22 mouse cellular contexts compared by ENCODE assay signal in the genomic region with DNA sequence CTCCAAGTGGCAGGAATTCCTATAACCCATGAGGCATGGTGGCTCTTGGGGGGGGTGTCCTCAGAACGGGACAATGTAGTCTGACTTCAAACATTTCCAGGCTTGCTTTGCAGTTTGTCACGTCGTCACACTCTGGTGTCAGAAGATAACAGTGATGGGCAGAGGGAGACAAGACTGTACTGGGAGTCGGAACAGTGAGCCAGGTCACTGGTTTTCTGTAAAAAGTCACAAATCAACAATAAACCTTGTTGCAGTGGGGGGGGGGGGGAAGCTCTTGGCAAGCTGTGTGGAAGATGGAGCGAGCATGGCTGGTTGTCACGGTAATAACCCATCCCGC. TPM values are rescaled to one million over a fixed set of nuclear protein-coding genes. Genes with fewer than 3 reads are reported as not detected.
A peak's percentile ranks its signal among the peaks of the same experiment; 100 is the strongest.
DNase-seq lines count a peak whose midpoint lies in the region; ATAC-seq and TF ChIP-seq lines count a peak whose summit lies in the region.
"Had no signal": no experiment of that assay in that cellular context is flagged by ENCODE, and none has a peak within 500 bp of the region (broad histone marks: within the 10 kb centered on the region; RNA-seq: fewer than 3 reads in every experiment).

No protein-coding gene starts in this region.

- peak; percentile 70 for TF ChIP-seq EP300 in liver, postnatal 0 days (IDR thresholded peaks at IDR 0.05; ENCODE audit: low read depth)

- no peak overlapping the region for H3K27ac ChIP-seq in hindbrain, embryonic 14.5 days
- H3K27ac ChIP-seq in hindbrain, embryonic 10.5 days, result no peak overlapping the region
- H3K27ac ChIP-seq in liver, postnatal 0 days (ENCODE audit: low read depth), result peak overlapping the region; percentile 65
- H3K27ac ChIP-seq: embryonic facial prominence, embryonic 12.5 days; gastrocnemius, adult 2 months; left cerebral cortex, adult 2 months; midbrain, embryonic 15.5 days had no signal

- H3K9ac ChIP-seq in hindbrain, embryonic 14.5 days, result no peak overlapping the region
- no peak overlapping the region for H3K9ac ChIP-seq in liver, postnatal 0 days (replicated peaks)
- H3K9ac ChIP-seq: embryonic facial prominence, embryonic 12.5 days; midbrain, embryonic 15.5 days had no signal

- no peaks in the 10 kb centered on the region for H3K9me3 ChIP-seq in hindbrain, embryonic 14.5 days (ENCODE audit: control insufficient read depth, low read length)
- no peaks in the 10 kb centered on the region for H3K9me3 ChIP-seq in hindbrain, embryonic 10.5 days
- no peaks in the 10 kb centered on the region for H3K9me3 ChIP-seq in liver, postnatal 0 days (ENCODE audit: low read length)
- H3K9me3 ChIP-seq: embryonic facial prominence, embryonic 12.5 days; midbrain, embryonic 15.5 days had no signal

- H3K27me3 ChIP-seq in hindbrain, embryonic 14.5 days (ENCODE audit: control insufficient read depth, insufficient read depth, low read length), result no peaks in the 10 kb centered on the region
- H3K27me3 ChIP-seq in hindbrain, embryonic 10.5 days (ENCODE audit: insufficient read depth, poor library complexity, severe bottlenecking), result no peaks in the 10 kb centered on the region
- H3K27me3 ChIP-seq in liver, postnatal 0 days (ENCODE audit: insufficient read depth, low read length), result no peaks in the 10 kb centered on the region
- H3K27me3 ChIP-seq: midbrain, embryonic 15.5 days; Patski had no signal

- TF ChIP-seq CTCF in brain, embryonic 14.5 days (IDR thresholded peaks at IDR 0.05; ENCODE audit: borderline replicate concordance, extremely low read depth, insufficient read depth, insufficient read length), result no peak
- TF ChIP-seq CTCF in liver, postnatal 0 days (IDR thresholded peaks at IDR 0.05; ENCODE audit: low read depth), result no peak

- WGBS in hindbrain, embryonic 14.5 days, result 47% methylated on average over 7 of the region's 7 CpGs
- WGBS in hindbrain, embryonic 10.5 days, result 71% methylated on average over 7 of the region's 7 CpGs
- 46% methylated on average over 7 of the region's 7 CpGs for WGBS in liver, postnatal 0 days (ENCODE audit: insufficient replicate concordance)

- TF ChIP-seq POLR2A in brain, embryonic 14.5 days (IDR thresholded peaks at IDR 0.05; ENCODE audit: borderline replicate concordance, extremely low read depth, insufficient read depth, insufficient read length, poor library complexity, severe bottlenecking), result no peak

- H3K4me3 ChIP-seq in hindbrain, embryonic 14.5 days (replicated peaks; ENCODE audit: low read length), result no peak overlapping the region
- H3K4me3 ChIP-seq in hindbrain, embryonic 10.5 days, result no peak overlapping the region
- H3K4me3 ChIP-seq in liver, postnatal 0 days (ENCODE audit: low read depth, low read length), result no peak overlapping the region
- H3K4me3 ChIP-seq: embryonic facial prominence, embryonic 12.5 days; gastrocnemius, adult 2 months; left cerebral cortex, adult 2 months; midbrain, embryonic 15.5 days; myocyte had no signal

- H3K4me1 ChIP-seq in hindbrain, embryonic 14.5 days (replicated peaks; ENCODE audit: control insufficient read depth, insufficient read depth, low read length), result no peaks in the 10 kb centered on the region
- H3K4me1 ChIP-seq in hindbrain, embryonic 10.5 days (replicated peaks), result peaks cover 11% of the 10 kb centered on the region
- peaks cover 18% of the 10 kb centered on the region for H3K4me1 ChIP-seq in liver, postnatal 0 days (ENCODE audit: insufficient read depth)
- H3K4me1 ChIP-seq: midbrain, embryonic 15.5 days had no signal

- no peak overlapping the region for H3K4me2 ChIP-seq in hindbrain, embryonic 14.5 days (replicated peaks)
- peak overlapping the region; percentile 18 for H3K4me2 ChIP-seq in liver, postnatal 0 days (ENCODE audit: low read depth, low read length)
- H3K4me2 ChIP-seq: embryonic facial prominence, embryonic 12.5 days; midbrain, embryonic 15.5 days had no signal

- 0 out of 2 replicates have a peak, but pooled peaks have one; percentile 8 for ATAC-seq in hindbrain, embryonic 14.5 days (ENCODE audit: low FRiP score)
- ATAC-seq in liver, postnatal 0 days, result peak; percentile 82
- ATAC-seq: forebrain, embryonic 16.5 days; midbrain, embryonic 15.5 days; Patski had no signal

- no peaks in the 10 kb centered on the region for H3K36me3 ChIP-seq in hindbrain, embryonic 14.5 days (replicated peaks; ENCODE audit: control insufficient read depth, insufficient read depth)
- H3K36me3 ChIP-seq in hindbrain, embryonic 10.5 days, result no peaks in the 10 kb centered on the region
- H3K36me3 ChIP-seq in liver, postnatal 0 days (replicated peaks; ENCODE audit: insufficient read depth, low read length), result no peaks in the 10 kb centered on the region
- H3K36me3 ChIP-seq: embryonic facial prominence, embryonic 12.5 days; midbrain, embryonic 15.5 days had no signal

- DNase-seq in hindbrain, embryonic 14.5 days (ENCODE audit: low spot score), result no peak
- DNase-seq in hindbrain, embryonic 10.5 days (ENCODE audit: low spot score), result no peak
- DNase-seq in brain, embryonic 14.5 days (ENCODE audit: low read depth), result peak; percentile 42
- DNase-seq in liver, result peak; percentile 58
- DNase-seq in liver, postnatal 0 days, result peak; percentile 31
- DNase-seq in kidney, postnatal 4 days, result no peak
- DNase-seq in right cerebral cortex, adult 2 months (ENCODE audit: low spot score in 2 of 2), result no peak
- DNase-seq: adrenal gland, adult 8-10 months; cerebellum, postnatal 10 days; gastrocnemius, adult 2 months; kidney, adult 2 months; kidney, postnatal 36 days; layer of hippocampus, adult 9-11 months; left cerebral cortex, postnatal 4 days; lung, postnatal 10 days; thymus, adult 2 months had no signal

RNA-seq across cellular contexts. Expression of a gene that starts 37.3 kb away (rescaled TPM):
- polyA plus RNA-seq in hindbrain, embryonic 14.5 days (2014; fragmentation: Nextera tagmentation; extraction: Ambion mirVana), result 7.7 and 8.7 TPM in 2 replicates
- 17.2 and 20.6 TPM in 2 replicates for polyA plus RNA-seq in hindbrain, embryonic 10.5 days (2016; fragmentation: Nextera tagmentation; extraction: Ambion mirVana)
- polyA plus RNA-seq in brain, embryonic 14.5 days (2012; rRNA removed), result 8.4 and 10.7 TPM in 2 replicates
- 4.0 and 4.5 TPM in 2 replicates for polyA plus RNA-seq in liver, postnatal 0 days (2015; fragmentation: Nextera tagmentation; extraction: Ambion mirVana)

Comparison
In these comparisons a context has a peak if more than half of its experiments do, and no peak if none do; other contexts are left out.
1. DNase-seq: peak in brain, embryonic 14.5 days (single experiment), liver (single experiment) and liver, postnatal 0 days (single experiment); none in hindbrain, embryonic 14.5 days (single experiment), hindbrain, embryonic 10.5 days (single experiment), kidney, postnatal 4 days (0 of 2) and right cerebral cortex, adult 2 months (0 of 2).